In genomic region chr8:17948848-17949247, GRCm38 (mm10) we compare ENCODE assay signal across 26 mouse cellular contexts.
A peak's percentile ranks its signal among the peaks of the same experiment; 100 is the strongest.
DNase-seq lines count a peak whose midpoint lies in the region; ATAC-seq lines count a peak whose summit lies in the region.
"Had no signal": no experiment of that assay in that cellular context is flagged by ENCODE, and none has a peak within 500 bp of the region (broad histone marks: within the 10 kb centered on the region; RNA-seq: fewer than 3 reads in every experiment).

No protein-coding gene starts in this region.

- no peak overlapping the region for H3K27ac ChIP-seq in hindbrain, embryonic 14.5 days
- H3K27ac ChIP-seq in hindbrain, embryonic 10.5 days: no peak overlapping the region
- H3K27ac ChIP-seq in neural tube, embryonic 11.5 days (ENCODE audit: low read depth, low read length): no peak overlapping the region
- H3K27ac ChIP-seq in forebrain, embryonic 15.5 days (replicated peaks): no peak overlapping the region
- H3K27ac ChIP-seq in midbrain, embryonic 16.5 days (ENCODE audit: low read length): no peak overlapping the region
- H3K27ac ChIP-seq: embryonic facial prominence, embryonic 13.5 days; heart, embryonic 10.5 days; heart, embryonic 15.5 days; limb, embryonic 12.5 days; liver, embryonic 15.5 days had no signal

- H3K4me2 ChIP-seq in hindbrain, embryonic 14.5 days (replicated peaks): peak overlapping the region; percentile 43
- no peak overlapping the region for H3K4me2 ChIP-seq in neural tube, embryonic 11.5 days (ENCODE audit: low read depth)
- peak overlapping the region; percentile 27; the same call in 1 of the 2 replicates for H3K4me2 ChIP-seq in forebrain, embryonic 15.5 days (replicated peaks)
- no peak overlapping the region for H3K4me2 ChIP-seq in midbrain, embryonic 16.5 days (ENCODE audit: low read length)
- H3K4me2 ChIP-seq: embryonic facial prominence, embryonic 13.5 days; heart, embryonic 15.5 days; limb, embryonic 12.5 days; liver, embryonic 15.5 days; lung, embryonic 14.5 days had no signal

- WGBS in hindbrain, embryonic 14.5 days: 17% methylated on average over 1 of the region's 1 CpGs
- 42% methylated on average over 1 of the region's 1 CpGs for WGBS in hindbrain, embryonic 10.5 days
- 53% methylated on average over 1 of the region's 1 CpGs for WGBS in neural tube, embryonic 11.5 days
- 11% methylated on average over 1 of the region's 1 CpGs for WGBS in forebrain, embryonic 15.5 days
- WGBS in midbrain, embryonic 16.5 days: 17% methylated on average over 1 of the region's 1 CpGs

- H3K9me3 ChIP-seq in hindbrain, embryonic 14.5 days (ENCODE audit: control insufficient read depth, low read length): no peaks in the 10 kb centered on the region
- H3K9me3 ChIP-seq in hindbrain, embryonic 10.5 days: no peaks in the 10 kb centered on the region
- no peaks in the 10 kb centered on the region for H3K9me3 ChIP-seq in neural tube, embryonic 11.5 days (ENCODE audit: control insufficient read depth, low read length)
- no peaks in the 10 kb centered on the region for H3K9me3 ChIP-seq in forebrain, embryonic 15.5 days
- H3K9me3 ChIP-seq in midbrain, embryonic 16.5 days (replicated peaks; ENCODE audit: control insufficient read depth, low read length, poor library complexity, severe bottlenecking): no peaks in the 10 kb centered on the region
- H3K9me3 ChIP-seq: embryonic facial prominence, embryonic 13.5 days; heart, embryonic 10.5 days; heart, embryonic 15.5 days; limb, embryonic 12.5 days; liver, embryonic 15.5 days had no signal

- 0 out of 2 replicates have a peak, but pooled peaks cover 6% of the 10 kb centered on the region for H3K4me1 ChIP-seq in hindbrain, embryonic 14.5 days (replicated peaks; ENCODE audit: control insufficient read depth, insufficient read depth, low read length)
- 0 out of 2 replicates have a peak, but pooled peaks cover 9% of the 10 kb centered on the region for H3K4me1 ChIP-seq in hindbrain, embryonic 10.5 days (replicated peaks)
- H3K4me1 ChIP-seq in neural tube, embryonic 11.5 days (ENCODE audit: control insufficient read depth, insufficient read depth, low read length): no peaks in the 10 kb centered on the region
- peaks cover 10% of the 10 kb centered on the region for H3K4me1 ChIP-seq in forebrain, embryonic 15.5 days
- H3K4me1 ChIP-seq in midbrain, embryonic 16.5 days (ENCODE audit: control insufficient read depth, insufficient read depth, low read length): peaks cover 10% of the 10 kb centered on the region
- H3K4me1 ChIP-seq: embryonic facial prominence, embryonic 13.5 days; heart, embryonic 10.5 days; heart, embryonic 15.5 days; limb, embryonic 12.5 days; liver, embryonic 15.5 days had no signal

- no peak for DNase-seq in hindbrain, embryonic 14.5 days (ENCODE audit: low spot score)
- DNase-seq in hindbrain, embryonic 10.5 days (ENCODE audit: low spot score): no peak
- no peak for DNase-seq in neural tube, embryonic 11.5 days (ENCODE audit: low spot score)
- no peak for DNase-seq in neural tube, embryonic 10.5 days (ENCODE audit: extremely low spot score, low spot score)
- no peak for DNase-seq in gastrocnemius, postnatal 25 days
- no peak for DNase-seq in B cell, adult 2 months
- DNase-seq: adrenal gland, postnatal 25 days; cerebellum, adult 11-12 months; gastrocnemius, postnatal 14 days; heart, adult 11 months; heart, postnatal 36 days; kidney, adult 11 months; kidney, postnatal 14 days; layer of hippocampus, adult 9-11 months; lung, embryonic 14.5 days; lung, postnatal 14 days; right cerebral cortex, postnatal 14 days had no signal

- no peak overlapping the region for H3K9ac ChIP-seq in hindbrain, embryonic 14.5 days
- H3K9ac ChIP-seq in neural tube, embryonic 11.5 days (ENCODE audit: low read length): no peak overlapping the region
- H3K9ac ChIP-seq in forebrain, embryonic 15.5 days (replicated peaks): no peak overlapping the region
- no peak overlapping the region for H3K9ac ChIP-seq in midbrain, embryonic 16.5 days (ENCODE audit: low read depth, low read length)
- H3K9ac ChIP-seq: embryonic facial prominence, embryonic 13.5 days; heart, embryonic 15.5 days; limb, embryonic 12.5 days; liver, embryonic 15.5 days; lung, embryonic 14.5 days had no signal

- ATAC-seq in hindbrain, embryonic 14.5 days (ENCODE audit: low FRiP score): no peak
- 0 out of 2 replicates have a peak, but pooled peaks have one; percentile 53 for ATAC-seq in neural tube, embryonic 11.5 days (ENCODE audit: insufficient read depth, low FRiP score, low TSS enrichment)
- ATAC-seq in forebrain, embryonic 15.5 days (replicated peaks): peak; percentile 55; the same call in 1 of the 2 replicates
- ATAC-seq in midbrain, embryonic 16.5 days: peak; percentile 55; the same call in 1 of the 2 replicates
- ATAC-seq: inflammation-experienced regulatory T-cells, adult 6 months had no signal

- H3K36me3 ChIP-seq in hindbrain, embryonic 14.5 days (replicated peaks; ENCODE audit: control insufficient read depth, insufficient read depth): no peaks in the 10 kb centered on the region
- H3K36me3 ChIP-seq in hindbrain, embryonic 10.5 days: no peaks in the 10 kb centered on the region
- H3K36me3 ChIP-seq in neural tube, embryonic 11.5 days (ENCODE audit: control insufficient read depth, insufficient read depth, low read length): no peaks in the 10 kb centered on the region
- no peaks in the 10 kb centered on the region for H3K36me3 ChIP-seq in forebrain, embryonic 15.5 days
- no peaks in the 10 kb centered on the region for H3K36me3 ChIP-seq in midbrain, embryonic 16.5 days (ENCODE audit: control insufficient read depth, insufficient read depth, low read length)
- H3K36me3 ChIP-seq: embryonic facial prominence, embryonic 13.5 days; heart, embryonic 10.5 days; heart, embryonic 15.5 days; limb, embryonic 12.5 days; liver, embryonic 15.5 days had no signal

- no peaks in the 10 kb centered on the region for H3K27me3 ChIP-seq in hindbrain, embryonic 14.5 days (ENCODE audit: control insufficient read depth, insufficient read depth, low read length)
- H3K27me3 ChIP-seq in hindbrain, embryonic 10.5 days (ENCODE audit: insufficient read depth, poor library complexity, severe bottlenecking): no peaks in the 10 kb centered on the region
- H3K27me3 ChIP-seq in neural tube, embryonic 11.5 days (ENCODE audit: control insufficient read depth, insufficient read depth, low read length): no peaks in the 10 kb centered on the region
- no peaks in the 10 kb centered on the region for H3K27me3 ChIP-seq in forebrain, embryonic 15.5 days
- no peaks in the 10 kb centered on the region for H3K27me3 ChIP-seq in midbrain, embryonic 16.5 days (ENCODE audit: control insufficient read depth, insufficient read depth, low read depth, low read length)
- H3K27me3 ChIP-seq: embryonic facial prominence, embryonic 13.5 days; heart, embryonic 15.5 days; limb, embryonic 12.5 days; liver, embryonic 15.5 days had no signal

- no peak overlapping the region for H3K4me3 ChIP-seq in hindbrain, embryonic 14.5 days (replicated peaks; ENCODE audit: low read length)
- H3K4me3 ChIP-seq in hindbrain, embryonic 10.5 days: no peak overlapping the region
- no peak overlapping the region for H3K4me3 ChIP-seq in neural tube, embryonic 11.5 days (ENCODE audit: low read depth, low read length)
- no peak overlapping the region for H3K4me3 ChIP-seq in forebrain, embryonic 15.5 days
- no peak overlapping the region for H3K4me3 ChIP-seq in midbrain, embryonic 16.5 days (ENCODE audit: low read depth, low read length)
- H3K4me3 ChIP-seq: embryonic facial prominence, embryonic 13.5 days; heart, embryonic 10.5 days; heart, embryonic 15.5 days; limb, embryonic 12.5 days; liver, embryonic 15.5 days; myocyte had no signal

Comparison
In these comparisons a context has a peak if more than half of its experiments do, and no peak if none do; other contexts are left out.
1. H3K4me2 ChIP-seq: peak in hindbrain, embryonic 14.5 days (single experiment) and forebrain, embryonic 15.5 days (single experiment); none in neural tube, embryonic 11.5 days (single experiment) and midbrain, embryonic 16.5 days (single experiment).